Mouse (Mus musculus) neural tube, embryonic 13.5 days (tissue): ENCODE results near the gene Aplnr. TPM values are rescaled to one million over a fixed set of nuclear protein-coding genes. Genes with fewer than 3 reads are reported as not detected.

Experiments used
- ATAC-seq: fragments of 200-750 bp; cut with Nextera tagmentation; 2 replicates; pipeline ENCODE4 v1.8.0; 2017; ENCODE audit warnings: low read depth, mild to moderate bottlenecking, moderate TSS enrichment, moderate library complexity
- H3K27ac ChIP-seq: fragments of 300-500 bp; sonication (generic); replicated peaks from 2 replicates; pipeline ENCODE4 v1.5.1; 2015; ENCODE audit warnings: moderate library complexity, mild to moderate bottlenecking, inconsistent platforms
- H3K27me3 ChIP-seq: fragments of 300-500 bp; sonication (generic); 2 replicates; pipeline ENCODE4 v1.6.1; 2015; ENCODE audit warnings: mild to moderate bottlenecking, inconsistent platforms
- H3K36me3 ChIP-seq: fragments of 300-500 bp; sonication (generic); 2 replicates; pipeline ENCODE4 v1.6.1; 2015; ENCODE audit warnings: mild to moderate bottlenecking, inconsistent platforms
- H3K4me1 ChIP-seq: fragments of 300-500 bp; sonication (generic); replicated peaks from 2 replicates; pipeline ENCODE4 v1.6.1; 2015; ENCODE audit warnings: inconsistent platforms
- H3K4me2 ChIP-seq: fragments of 300-500 bp; sonication (generic); 2 replicates; pipeline ENCODE4 v1.6.1; 2015; ENCODE audit warnings: inconsistent platforms, mild to moderate bottlenecking, moderate library complexity
- H3K4me3 ChIP-seq: fragments of 300-500 bp; sonication (generic); 2 replicates; pipeline ENCODE4 v1.5.1; 2015; ENCODE audit warnings: mild to moderate bottlenecking, inconsistent platforms
- H3K9ac ChIP-seq: fragments of 300-500 bp; sonication (generic); 2 replicates; pipeline ENCODE4 v1.6.1; 2015; ENCODE audit warnings: moderate library complexity, mild to moderate bottlenecking, inconsistent platforms
- H3K9me3 ChIP-seq: fragments of 300-500 bp; sonication (generic); 2 replicates; pipeline ENCODE4 v1.6.1; 2016; ENCODE audit warnings: inconsistent platforms
- WGBS: fragments of 180-500 bp; shearing (Covaris S2); methylation state at CpG from one replicate; pipeline ENCODE4 v1.1.7; 2015; 5-methylcytosine and 5-hydroxymethylcytosine counted together
- polyA plus RNA-seq: library from polyadenylated mRNA; unstranded; fragments of >200 nt; fragmentation: Nextera tagmentation; extraction: Ambion mirVana; gene quantifications from 2 replicates; pipeline ENCODE4 v1.2.1, GENCODE M21; 2015

The Aplnr gene
- polyA plus RNA-seq, 1 experiment from 2014 or later, result 43.7 TPM

DNA sequence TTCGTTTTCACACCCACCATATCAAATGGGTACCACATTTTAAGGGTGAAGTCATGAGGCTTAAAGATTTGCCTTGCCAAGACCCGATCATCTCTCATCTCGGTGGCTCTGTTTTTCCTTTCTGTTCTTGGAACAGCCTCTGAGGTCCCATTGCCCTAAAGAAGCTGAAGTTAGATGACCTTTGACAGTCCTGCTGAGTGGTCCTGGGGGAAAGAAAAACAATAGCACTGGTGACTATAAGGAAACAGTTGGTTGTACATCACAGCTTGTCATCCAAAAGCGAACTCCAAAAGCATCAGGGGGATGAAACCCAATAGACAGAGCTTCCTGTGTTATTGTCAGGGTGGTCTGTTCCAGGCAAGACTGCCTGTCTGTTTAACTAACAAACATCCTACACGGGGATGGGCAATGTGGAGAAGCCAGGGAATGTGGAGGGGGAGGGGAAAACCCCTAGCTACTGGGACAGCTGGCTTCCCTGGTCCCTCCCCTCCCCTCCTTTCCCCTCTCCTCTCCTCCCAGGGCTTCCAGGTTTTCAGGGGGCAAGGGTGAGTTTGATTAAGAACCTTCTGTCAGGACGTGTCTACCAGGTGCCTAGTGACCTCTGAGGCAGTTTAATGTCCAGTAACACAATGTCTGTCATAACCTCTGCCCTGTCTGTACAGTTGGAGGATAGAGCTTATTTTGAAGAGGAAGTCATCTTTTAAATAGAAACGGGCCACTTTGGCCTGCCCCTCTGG, 27.5 kb downstream of the Aplnr start:
- peaks cover 18% of the 10 kb centered on the region for H3K4me1 ChIP-seq
- no peaks in the 10 kb centered on the region for H3K36me3 ChIP-seq
- no peak overlapping the region for H3K9ac ChIP-seq
- H3K4me3 ChIP-seq, result no peak overlapping the region
- H3K9me3 ChIP-seq, result no peaks in the 10 kb centered on the region
- H3K27ac ChIP-seq, result no peak overlapping the region
- WGBS, result 45% methylated on average over 7 of the region's 7 CpGs
- H3K27me3 ChIP-seq, result no peaks in the 10 kb centered on the region
- ATAC-seq, result no peak
- no peak overlapping the region for H3K4me2 ChIP-seq

DNA sequence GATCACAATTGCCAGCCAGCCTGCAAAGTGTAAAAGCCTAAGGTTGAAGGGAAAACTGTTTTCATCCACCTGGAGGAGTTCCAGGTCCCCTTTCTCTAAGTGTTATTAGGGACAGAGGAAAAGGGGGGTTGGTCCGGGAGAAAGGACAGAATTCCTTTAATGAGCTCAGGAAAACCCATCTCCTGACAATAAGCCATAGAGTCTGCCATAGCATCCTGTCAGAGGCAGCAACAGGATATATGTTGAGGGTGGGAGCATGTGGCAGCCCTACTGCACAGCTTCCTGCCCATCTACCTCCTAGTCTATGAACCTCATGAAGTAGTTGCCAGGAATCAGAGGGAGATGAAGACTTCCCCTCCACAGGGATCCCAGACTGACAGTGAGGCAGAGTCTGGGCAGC, 31.6 kb downstream of the Aplnr start:
- Histone ChIP-seq H3K4me1 (no peaks in the 10 kb centered on the region), H3K27ac (no peak overlapping the region), H3K9me3 (no peaks in the 10 kb centered on the region), H3K36me3 (no peaks in the 10 kb centered on the region), H3K9ac (no peak overlapping the region), H3K27me3 (no peaks in the 10 kb centered on the region), H3K4me2 (no peak overlapping the region), H3K4me3 (no peak overlapping the region)
- WGBS, result 74% methylated on average over 1 of the region's 1 CpGs
- no peak for ATAC-seq

DNA sequence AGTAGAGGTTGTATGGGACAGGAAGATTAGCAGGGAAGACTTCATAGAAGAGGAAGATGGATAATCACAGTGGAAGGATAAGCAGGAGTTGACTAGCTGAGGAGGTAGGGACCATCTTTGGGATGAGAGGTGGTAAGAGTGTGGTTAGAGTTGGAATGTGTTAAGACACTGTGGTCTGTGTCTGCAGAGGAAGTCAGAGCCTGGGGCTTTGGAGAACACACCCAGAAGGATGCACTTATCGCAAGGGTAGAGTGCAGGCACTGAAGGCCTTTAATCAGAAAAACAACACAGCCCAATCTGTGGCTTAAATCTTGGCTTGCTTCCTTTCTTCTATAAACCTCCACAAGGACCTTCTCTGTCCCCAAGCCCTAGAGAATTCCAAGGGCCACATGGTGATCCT, 32.3 kb downstream of the Aplnr start:
- H3K4me1 ChIP-seq, result no peaks in the 10 kb centered on the region
- ATAC-seq, result no peak
- WGBS, result 82% methylated on average over 1 of the region's 1 CpGs

DNA sequence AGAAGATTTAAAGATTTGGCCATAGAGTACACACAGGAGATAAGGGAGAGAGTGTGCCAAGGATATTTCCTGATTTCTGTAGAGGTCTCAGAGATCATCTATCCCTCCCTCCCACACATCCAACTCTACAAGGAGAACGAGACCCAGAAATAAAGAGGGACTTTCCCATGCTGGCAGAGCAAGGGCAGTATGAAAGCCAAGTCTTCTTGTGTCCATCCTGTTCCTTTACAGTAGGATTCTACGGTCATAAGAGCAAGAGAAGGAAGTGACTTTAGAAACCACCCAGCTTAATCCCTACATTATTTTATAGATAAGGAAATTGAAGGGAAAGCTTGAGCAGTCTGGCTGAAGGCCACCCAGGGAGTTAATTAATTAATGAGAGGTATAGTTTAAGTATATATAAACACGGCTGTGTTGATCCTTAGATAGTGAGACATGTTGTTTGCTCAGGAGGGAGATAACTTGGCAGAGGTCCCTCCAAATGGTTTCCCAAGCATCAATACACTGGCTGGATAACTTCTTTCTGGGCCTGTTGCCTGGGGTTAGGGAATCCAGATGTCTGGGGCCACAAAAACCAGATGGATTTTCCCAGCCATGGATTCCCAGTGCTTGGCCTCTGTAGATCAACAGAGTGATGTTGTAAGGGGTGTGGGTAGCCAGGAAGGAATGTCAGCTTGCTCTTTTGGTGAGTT, 36.2 kb downstream of the Aplnr start:
- 78% methylated on average over 3 of the region's 3 CpGs for WGBS
- Histone ChIP-seq H3K27me3 (no peaks in the 10 kb centered on the region), H3K4me3 (no peak overlapping the region), H3K36me3 (no peaks in the 10 kb centered on the region), H3K9ac (no peak overlapping the region), H3K4me1 (peaks cover 3% of the 10 kb centered on the region; the same call in 1 of the 2 replicates), H3K9me3 (no peaks in the 10 kb centered on the region), H3K27ac (no peak overlapping the region), H3K4me2 (no peak overlapping the region)
- no peak for ATAC-seq

More for the DNA sequence above, 32.3 kb downstream of the Aplnr start:
- Histone ChIP-seq H3K27ac (no peak overlapping the region; the same call in 1 of the 2 replicates), H3K36me3 (no peaks in the 10 kb centered on the region), H3K4me3 (no peak overlapping the region), H3K9me3 (no peaks in the 10 kb centered on the region), H3K27me3 (no peaks in the 10 kb centered on the region), H3K9ac (no peak overlapping the region), H3K4me2 (no peak overlapping the region)

DNA sequence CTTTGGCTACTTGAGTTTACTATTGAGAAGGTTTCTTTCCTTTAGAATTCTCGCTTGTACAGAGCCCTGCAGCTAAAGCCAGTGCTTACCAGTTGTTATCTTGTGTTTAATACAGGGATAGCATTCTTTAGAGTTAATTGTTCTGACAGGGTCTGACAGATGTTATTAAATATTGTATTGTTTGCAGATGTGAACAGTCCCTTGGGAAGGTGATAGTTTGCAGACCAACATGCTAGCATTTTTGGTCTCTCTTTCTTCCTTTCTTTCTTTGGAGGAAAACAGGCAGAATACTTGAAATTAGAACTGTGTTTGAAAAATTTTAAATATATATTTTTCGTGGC, 36.7 kb downstream of the Aplnr start:
- 85% methylated on average over 2 of the region's 2 CpGs for WGBS
- Histone ChIP-seq H3K9me3 (no peaks in the 10 kb centered on the region), H3K4me3 (no peak overlapping the region), H3K4me2 (no peak overlapping the region), H3K4me1 (peaks cover 3% of the 10 kb centered on the region; the same call in 1 of the 2 replicates), H3K36me3 (no peaks in the 10 kb centered on the region), H3K27me3 (no peaks in the 10 kb centered on the region), H3K27ac (no peak overlapping the region), H3K9ac (no peak overlapping the region)
- no peak for ATAC-seq

DNA sequence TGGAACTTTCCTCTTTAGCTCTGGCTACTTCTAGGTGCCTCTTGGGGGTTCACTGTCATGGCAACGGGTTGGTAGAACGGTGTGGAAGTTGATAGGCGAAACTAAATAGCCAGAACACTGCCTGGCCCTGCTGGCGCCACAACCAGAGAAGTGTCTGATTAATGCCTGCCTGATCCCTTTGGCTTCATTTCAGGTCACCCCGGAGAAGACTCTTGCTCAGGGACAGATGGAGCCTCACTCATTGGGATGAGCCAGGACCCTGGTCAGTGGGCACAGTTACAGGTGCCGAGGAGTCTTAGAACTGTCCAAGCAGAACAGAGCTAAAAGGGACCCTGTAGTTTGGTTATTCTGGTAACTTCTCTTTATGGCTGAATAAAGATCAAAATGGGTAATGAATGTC, 37.5 kb downstream of the Aplnr start:
- ATAC-seq, result no peak
- WGBS, result 63% methylated on average over 6 of the region's 6 CpGs
- Histone ChIP-seq H3K9ac (no peak overlapping the region), H3K4me2 (no peak overlapping the region), H3K36me3 (no peaks in the 10 kb centered on the region), H3K27me3 (no peaks in the 10 kb centered on the region), H3K4me3 (no peak overlapping the region), H3K4me1 (peaks cover 3% of the 10 kb centered on the region; the same call in 1 of the 2 replicates), H3K27ac (no peak overlapping the region), H3K9me3 (no peaks in the 10 kb centered on the region)

DNA sequence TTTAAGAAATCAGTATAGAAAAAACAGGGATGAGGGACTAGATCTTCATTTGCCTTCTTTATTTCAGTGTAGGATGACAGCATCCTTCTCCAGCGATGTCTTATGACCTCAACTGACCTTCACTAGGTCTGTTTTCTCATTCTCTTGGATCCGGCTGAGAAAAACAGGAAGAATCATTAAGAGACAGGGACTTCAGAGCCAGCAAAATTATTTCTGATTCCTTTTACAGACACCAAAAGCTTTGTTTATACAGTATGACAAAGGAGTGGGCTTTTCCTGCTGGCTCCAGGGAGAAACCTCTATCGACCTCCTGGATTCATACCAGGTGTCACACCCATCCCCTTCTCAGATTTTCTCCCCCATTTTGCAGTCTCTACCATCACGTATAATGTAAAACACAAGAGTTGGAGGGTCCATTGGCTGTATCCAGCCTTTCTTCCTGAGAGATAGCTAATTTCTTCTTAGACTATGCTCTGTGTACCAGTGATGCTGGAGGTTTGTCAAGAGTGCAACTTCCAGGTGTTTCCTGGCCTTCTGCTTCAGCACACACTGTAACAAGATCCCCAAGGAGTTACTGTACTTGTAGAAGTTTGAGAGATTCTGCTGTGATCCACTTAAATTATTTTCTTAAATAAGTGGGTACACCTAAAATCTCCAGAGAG, 42.2 kb downstream of the Aplnr start:
- H3K4me1 ChIP-seq, result peaks cover 3% of the 10 kb centered on the region; the same call in 1 of the 2 replicates
- H3K9me3 ChIP-seq, result no peaks in the 10 kb centered on the region
- H3K4me3 ChIP-seq, result no peak overlapping the region
- no peak overlapping the region for H3K27ac ChIP-seq
- 76% methylated on average over 4 of the region's 4 CpGs for WGBS
- no peaks in the 10 kb centered on the region for H3K27me3 ChIP-seq
- no peak for ATAC-seq
- no peak overlapping the region for H3K4me2 ChIP-seq
- H3K9ac ChIP-seq, result no peak overlapping the region
- H3K36me3 ChIP-seq, result no peaks in the 10 kb centered on the region

DNA sequence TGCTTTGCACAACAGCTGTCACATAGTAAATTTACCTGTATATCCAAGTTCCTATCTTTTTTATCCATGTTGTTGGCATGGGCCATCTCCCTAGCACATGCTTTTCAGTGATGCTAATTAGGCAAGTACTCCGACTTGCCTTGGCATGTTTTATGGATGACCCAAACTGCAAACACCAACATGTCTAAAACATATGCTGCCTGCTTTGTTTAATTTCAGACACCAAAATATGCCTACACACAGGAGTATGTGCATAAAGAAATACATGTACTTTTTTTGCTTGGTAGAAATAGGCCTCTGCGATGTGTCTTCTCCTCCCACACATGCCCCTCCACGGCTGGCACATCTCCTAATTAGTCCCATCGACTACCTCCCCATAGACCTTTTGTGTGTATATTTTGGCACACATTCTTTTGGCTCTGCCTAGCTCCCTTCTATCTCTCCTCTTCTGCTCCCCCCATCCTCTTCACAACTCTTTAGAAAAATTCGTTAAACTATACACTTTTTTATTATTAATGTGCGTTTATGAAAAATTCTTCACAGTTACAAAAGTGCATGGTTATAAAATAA, 51.6 kb downstream of the Aplnr start:
- no peak overlapping the region for H3K9ac ChIP-seq
- no peak overlapping the region for H3K4me2 ChIP-seq
- H3K9me3 ChIP-seq, result no peaks in the 10 kb centered on the region
- WGBS, result 89% methylated on average over 6 of the region's 6 CpGs
- no peaks in the 10 kb centered on the region for H3K27me3 ChIP-seq
- H3K27ac ChIP-seq, result no peak overlapping the region
- H3K4me1 ChIP-seq, result no peaks in the 10 kb centered on the region
- no peak for ATAC-seq
- 0 out of 2 replicates have a peak, but pooled peaks cover 7% of the 10 kb centered on the region for H3K36me3 ChIP-seq
- H3K4me3 ChIP-seq, result no peak overlapping the region

Other genes starting within 250 kb of the Aplnr start
- 6.8 and 7.1 TPM in 2 replicates for gene Rtn4rl2, start 249.5 kb upstream of the Aplnr start, polyA plus RNA-seq
- 8.6 and 11.2 TPM in 2 replicates for gene Slc43a3, start 199.6 kb upstream of the Aplnr start, polyA plus RNA-seq
- gene Prg2, start 155.8 kb upstream of the Aplnr start, polyA plus RNA-seq, result 0.71 and 1.4 TPM in 2 replicates
- gene Prg3, start 148.0 kb upstream of the Aplnr start, polyA plus RNA-seq, result not detected in 2 replicates
- 165 and 186 TPM in 2 replicates for gene Ssrp1, start 99.0 kb upstream of the Aplnr start, polyA plus RNA-seq
- 65.1 and 76.0 TPM in 2 replicates for gene P2rx3, start 98.8 kb upstream of the Aplnr start, polyA plus RNA-seq
- 22.6 and 23.4 TPM in 2 replicates for gene Tnks1bp1, start 88.2 kb upstream of the Aplnr start, polyA plus RNA-seq
- gene Lrrc55, start 61.0 kb downstream of the Aplnr start, polyA plus RNA-seq, result 5.1 and 5.6 TPM in 2 replicates
- not detected in 2 replicates for gene Olfr987, start 203.1 kb downstream of the Aplnr start, polyA plus RNA-seq
- not detected in 2 replicates for gene Olfr988, start 227.0 kb downstream of the Aplnr start, polyA plus RNA-seq